Mouse (Mus musculus): ENCODE measurements at regions not wholly inside any gene's neighbourhood (a gene's known extent, or its start where the extent isn't known, plus 50 kb on each side); places are given as distances from the start of the nearest gene placed in this dataset.

DNA sequence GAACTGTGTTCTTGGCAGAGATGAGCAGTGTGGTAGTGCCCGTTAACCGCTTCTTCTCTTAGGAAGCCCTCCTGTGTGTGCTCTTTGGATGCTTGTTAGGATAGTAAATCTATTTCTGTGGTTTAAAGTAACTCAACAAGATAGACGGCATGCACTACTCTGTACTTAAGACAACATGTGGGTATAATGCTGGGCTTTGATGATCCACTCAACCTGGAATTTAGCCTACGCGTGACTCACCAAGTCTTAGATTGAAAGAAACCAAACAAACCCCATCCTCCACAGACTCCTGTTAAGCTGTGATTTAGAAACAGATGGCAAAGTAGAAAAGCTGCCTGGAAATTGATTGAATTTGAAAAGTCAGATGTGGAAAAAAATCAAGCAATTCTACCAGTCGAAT lies 673.5 kb downstream of the Olfm4 start:
- DNase-seq (ENCODE audit: low spot score in 2 of 2) = no peak

DNA sequence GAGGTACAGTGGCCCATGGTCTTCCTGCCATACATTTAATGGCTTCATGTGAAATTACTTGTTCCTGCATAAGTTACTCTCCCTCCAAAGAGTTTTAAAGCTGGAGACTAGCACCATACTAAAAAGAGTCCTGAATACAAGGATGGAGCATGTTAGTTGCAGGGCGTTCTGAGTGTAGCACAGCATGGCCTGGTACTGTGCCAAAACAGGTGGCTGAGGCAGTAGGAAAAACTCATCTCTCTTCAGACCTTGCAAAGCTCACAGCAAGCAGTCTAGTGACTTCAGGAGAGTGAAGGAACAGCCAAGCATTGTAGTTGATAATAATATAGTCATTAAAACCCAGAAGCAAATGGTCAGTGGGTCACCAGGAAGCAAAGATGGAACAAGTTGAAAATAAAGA lies 699.0 kb downstream of the Olfm4 start:
- DNase-seq (ENCODE audit: low spot score in 2 of 2) = no peak

DNA sequence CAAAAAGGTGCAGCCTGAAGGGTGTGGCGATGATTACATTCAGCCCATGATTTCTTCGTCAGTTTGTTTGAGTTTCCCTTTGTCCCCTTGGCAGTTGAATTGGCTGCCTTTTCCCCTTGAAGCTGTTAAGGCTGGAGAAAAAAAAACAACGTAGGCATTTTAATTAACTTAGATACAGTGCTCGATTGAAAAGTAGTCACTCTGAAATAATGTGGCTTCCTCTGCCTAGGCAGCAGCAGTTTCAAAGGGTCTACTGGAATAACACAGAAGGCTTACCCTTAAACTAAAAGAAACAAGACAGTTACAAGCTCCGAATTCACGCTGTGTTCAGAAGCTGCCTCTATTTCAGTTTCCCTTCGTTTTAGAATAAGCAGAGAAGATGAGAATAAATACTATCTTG lies 699.4 kb downstream of the Olfm4 start:
- DNase-seq (ENCODE audit: low spot score in 2 of 2) = no peak

DNA sequence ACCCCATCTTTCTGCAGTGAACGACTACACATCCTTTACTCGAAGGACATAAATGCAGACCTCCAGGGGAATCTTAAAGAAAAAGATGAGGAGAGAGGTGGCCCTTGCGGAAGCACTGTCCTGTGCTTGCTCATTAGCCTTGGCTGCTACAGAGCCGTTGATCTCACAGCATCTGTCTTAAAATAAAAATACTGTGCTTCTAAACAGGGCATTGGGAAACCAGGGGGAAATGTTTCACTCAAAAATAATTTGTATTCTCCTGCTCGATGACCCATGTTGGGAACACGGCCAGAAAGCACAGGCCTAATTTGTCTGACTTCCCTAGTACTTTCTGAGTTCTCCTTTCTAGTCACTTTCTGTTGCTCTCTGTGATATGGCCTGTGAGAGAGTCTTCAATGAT lies 699.8 kb downstream of the Olfm4 start:
- peak in 1 of 2 experiments; percentile 9 for DNase-seq (ENCODE audit: low spot score in 2 of 2)

DNA sequence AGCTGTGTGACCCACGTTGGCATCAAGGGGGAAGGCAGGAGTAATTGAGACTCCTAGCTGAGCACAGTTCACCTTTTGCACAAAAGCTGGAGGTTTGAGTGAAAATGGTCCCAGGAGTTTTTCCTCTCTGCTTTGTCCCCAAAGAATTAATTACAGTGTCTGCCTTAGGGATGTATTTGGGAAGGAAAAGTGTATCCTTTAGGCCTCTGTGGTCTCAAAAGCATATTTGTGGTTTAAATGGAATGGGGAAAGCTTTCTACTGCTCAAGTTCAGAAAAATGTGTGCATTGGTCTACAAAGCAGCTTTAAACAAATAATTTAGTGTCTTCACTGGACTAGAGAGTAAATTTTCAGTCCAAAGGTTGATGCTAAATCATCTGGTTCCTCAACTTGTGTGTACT lies 706.6 kb downstream of the Olfm4 start:
- no peak for DNase-seq (ENCODE audit: low spot score in 2 of 2)

DNA sequence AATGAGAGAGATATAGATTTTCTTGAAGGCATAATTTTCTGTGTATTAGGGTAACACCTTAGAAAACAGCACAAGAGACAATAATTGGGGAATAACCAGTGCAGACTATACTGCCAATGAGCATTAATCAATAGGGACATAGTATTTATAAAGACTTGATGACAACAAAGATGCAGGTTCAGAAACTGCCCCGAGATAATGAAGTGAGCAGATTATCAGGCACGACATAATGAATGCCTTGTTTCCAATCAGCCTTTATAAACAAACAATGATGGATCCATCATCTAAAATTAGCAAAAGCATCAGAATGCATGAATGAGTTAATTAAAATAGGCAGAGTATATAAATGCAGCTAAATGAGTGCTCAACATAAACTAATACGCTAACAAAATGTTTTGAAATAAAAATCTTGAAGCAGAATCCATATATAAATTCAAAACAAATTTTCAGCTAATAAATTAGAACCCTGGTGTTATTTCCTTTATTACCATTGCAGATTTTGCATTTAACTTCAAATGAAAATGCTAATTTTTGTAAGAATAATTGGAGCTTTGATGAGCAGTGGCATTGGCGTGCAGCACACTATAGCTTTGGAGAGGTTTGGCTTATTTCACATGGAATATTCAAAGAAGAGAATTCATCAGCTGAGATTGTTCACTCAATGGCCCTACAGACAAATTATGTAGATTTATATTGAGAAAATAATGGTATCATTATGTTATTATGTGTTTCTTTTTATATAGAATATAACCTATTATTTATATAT lies 739.1 kb downstream of the Olfm4 start:
- no peak for DNase-seq (ENCODE audit: low spot score in 2 of 2)

DNA sequence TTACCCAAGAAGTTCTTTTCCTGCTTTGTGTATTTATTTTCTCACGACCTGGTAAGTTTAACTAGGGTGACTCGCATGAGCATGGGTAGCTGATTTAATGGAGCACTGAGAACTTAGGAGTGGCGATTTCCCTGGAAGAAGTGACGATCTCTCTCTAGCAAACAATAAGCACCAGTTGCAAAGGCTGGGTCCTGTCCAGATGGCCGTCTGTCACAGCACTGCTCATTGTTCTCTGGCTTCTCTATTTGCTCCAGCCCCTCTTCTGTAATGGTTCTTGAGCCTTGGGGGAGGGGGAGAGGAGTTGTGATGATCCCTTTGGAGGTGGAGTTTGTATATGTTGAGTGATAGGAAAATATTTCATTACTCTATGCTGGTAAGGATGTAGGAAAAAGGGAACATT lies 747.3 kb downstream of the Olfm4 start:
- no peak for DNase-seq (ENCODE audit: low spot score in 2 of 2)
